Mouse (Mus musculus): ENCODE data around the gene Trmt13.
"Not testable (repeated sequence)": the region's sequence is repeated elsewhere in the genome, so short reads cannot be mapped to it uniquely, and the experiment has no call there.

Gene Trmt13

GRCm38 (mm10) chr3:116614295-116614892 is at the start of gene Trmt13:
Gene Trmt13 (minus strand): TSS chr3:116614587.
- no peak for DNase-seq

GRCm38 (mm10) chr3:116662463-116662863 is 48.1 kb upstream of the Trmt13 start, which contains the start of gene Mfsd14a:
Gene Mfsd14a (minus strand): TSS chr3:116662677.
- peak; percentile 99 for DNase-seq

- DNase-seq = peak in 1 of 2 experiments; percentile 47
These were observed 47.6 kb upstream of the Trmt13 start for GRCm38 (mm10) chr3:116661870-116662414.

- no peak for DNase-seq
These were observed 47.0 kb upstream of the Trmt13 start for GRCm38 (mm10) chr3:116661288-116661869.

DNA sequence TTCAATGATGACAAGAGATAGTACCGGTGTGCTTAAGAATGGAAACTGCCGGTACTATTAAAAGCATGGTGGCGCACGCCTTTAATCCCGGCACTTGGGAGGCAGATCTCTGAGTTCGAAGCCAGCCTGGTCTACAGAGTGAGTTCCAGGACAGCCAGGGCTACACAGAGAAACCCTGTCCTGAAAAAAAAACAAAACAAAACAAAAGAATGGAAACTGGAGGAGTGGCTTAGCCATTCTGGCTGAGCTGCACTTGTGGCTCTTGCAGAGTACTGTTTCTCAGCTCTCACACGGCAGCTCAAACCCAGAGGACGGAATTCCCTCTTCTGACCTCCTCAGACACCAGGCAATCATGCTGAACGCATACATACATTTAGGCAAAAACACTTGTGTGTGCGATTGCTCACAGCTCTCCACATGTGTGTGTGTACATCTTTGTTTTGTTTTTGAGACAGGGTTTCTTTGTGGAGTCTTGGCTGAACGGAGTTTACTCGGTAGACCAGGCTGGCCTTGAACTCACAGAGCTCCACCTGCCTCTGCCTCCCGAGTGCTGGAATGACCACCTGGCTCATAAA is 45.6 kb upstream of the Trmt13 start:
- no peak for DNase-seq

- DNase-seq = no peak
These were observed 44.7 kb upstream of the Trmt13 start for GRCm38 (mm10) chr3:116658928-116659565.

DNA sequence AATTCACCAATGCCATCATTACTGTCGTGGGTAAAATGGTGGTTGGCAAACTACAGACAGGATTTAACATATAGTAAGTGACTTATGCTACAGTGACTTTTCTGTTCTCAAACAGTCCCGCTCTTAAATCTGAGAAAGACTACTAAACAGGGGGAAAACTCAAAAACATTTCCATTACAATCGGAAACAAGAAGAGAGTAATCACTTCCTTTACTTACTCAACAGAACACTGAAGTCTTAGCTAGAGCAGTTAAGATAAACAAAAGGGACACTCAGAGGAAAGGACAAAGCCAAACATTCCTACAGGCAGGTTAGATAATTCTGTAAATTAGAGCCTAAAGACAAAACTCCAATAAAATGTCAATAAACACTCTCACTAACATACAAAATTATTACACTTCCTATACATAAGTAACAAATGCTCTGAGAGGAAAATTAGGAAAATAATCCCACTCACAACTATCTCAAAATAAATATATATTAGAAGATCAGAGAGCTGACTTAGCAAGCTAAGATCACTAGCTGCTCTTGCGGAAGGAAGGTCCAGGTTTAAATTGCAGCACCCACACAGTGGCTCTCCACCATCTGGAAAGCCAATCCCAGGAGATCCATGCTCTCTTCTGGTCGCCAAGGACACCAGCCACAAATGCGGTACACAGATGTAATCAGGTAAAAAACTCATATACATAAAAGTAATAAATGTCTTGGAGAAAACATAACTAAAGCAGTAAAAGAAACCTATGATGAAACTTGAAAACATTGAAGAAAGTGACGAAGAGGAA is 42.0 kb upstream of the Trmt13 start:
- no peak for DNase-seq

- DNase-seq = not testable (repeated sequence)
These were observed 39.7 kb upstream of the Trmt13 start for GRCm38 (mm10) chr3:116654051-116654450.

GRCm38 (mm10) chr3:116653278-116653945 is 39.0 kb upstream of the Trmt13 start:
- no peak for DNase-seq

DNA sequence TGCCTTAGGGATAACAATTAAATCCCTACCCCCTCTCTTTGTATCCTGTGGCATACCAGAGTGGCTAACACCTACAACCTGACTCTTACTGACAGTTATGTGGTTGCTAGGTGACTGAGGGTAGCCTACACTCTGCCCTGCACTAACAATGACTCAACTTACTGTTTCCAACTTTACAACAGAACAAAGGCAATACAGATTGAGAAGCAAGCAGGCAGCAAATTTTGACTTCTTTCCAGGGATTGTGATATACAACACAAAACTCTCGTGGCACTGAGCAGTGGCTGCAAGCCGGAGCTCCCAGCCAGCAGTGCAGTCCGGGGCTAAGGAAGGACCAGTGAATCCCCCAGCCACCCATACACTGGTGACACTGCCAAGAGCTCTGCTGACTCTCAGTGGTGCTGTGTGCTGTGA is 37.7 kb upstream of the Trmt13 start:
- no peak for DNase-seq

- DNase-seq = no peak
These were observed 36.3 kb upstream of the Trmt13 start for GRCm38 (mm10) chr3:116650698-116651097.

- DNase-seq = no peak
These were observed 34.4 kb upstream of the Trmt13 start for GRCm38 (mm10) chr3:116648805-116649204.

DNA sequence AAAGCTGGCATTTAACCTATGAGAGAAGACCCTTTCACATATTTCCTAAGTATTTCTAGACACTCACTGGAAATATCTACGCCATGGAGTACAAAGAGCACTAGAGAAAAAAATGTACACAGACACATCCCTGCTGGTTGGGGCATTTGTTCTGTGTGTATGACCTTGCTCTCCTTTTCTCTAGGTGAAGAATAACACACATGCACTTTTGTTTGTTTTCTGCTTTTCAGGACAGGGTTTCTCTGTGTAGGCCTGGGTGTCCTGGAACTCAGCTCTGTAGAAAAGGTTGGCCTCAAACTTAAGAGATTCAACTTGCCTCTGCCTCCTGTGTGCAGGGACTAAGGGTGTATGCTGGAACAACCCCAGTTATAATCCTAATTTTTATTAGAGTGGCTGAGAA is 32.0 kb upstream of the Trmt13 start:
- DNase-seq = no peak

DNA sequence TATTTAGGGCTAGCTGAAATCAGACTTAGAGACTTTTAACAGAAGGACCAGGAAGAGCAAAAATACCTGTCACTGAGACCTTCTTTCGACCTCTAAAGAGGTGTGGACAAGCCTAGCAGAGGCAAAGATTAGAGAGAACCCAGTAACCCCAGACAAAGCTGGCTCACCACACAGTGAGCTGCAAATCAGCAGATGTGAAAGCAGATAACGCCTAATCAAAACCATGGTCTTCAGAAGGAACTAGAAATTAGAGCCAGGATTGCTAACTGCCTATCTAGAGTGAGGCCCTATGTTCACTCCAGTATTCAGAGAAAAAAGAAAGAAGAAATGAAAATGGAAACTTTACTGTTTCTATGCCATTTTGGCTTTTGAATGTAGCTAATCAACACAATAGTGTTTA is 28.0 kb upstream of the Trmt13 start:
- no peak for DNase-seq

GRCm38 (mm10) chr3:116641811-116642371 is 27.5 kb upstream of the Trmt13 start:
- no peak for DNase-seq

DNA sequence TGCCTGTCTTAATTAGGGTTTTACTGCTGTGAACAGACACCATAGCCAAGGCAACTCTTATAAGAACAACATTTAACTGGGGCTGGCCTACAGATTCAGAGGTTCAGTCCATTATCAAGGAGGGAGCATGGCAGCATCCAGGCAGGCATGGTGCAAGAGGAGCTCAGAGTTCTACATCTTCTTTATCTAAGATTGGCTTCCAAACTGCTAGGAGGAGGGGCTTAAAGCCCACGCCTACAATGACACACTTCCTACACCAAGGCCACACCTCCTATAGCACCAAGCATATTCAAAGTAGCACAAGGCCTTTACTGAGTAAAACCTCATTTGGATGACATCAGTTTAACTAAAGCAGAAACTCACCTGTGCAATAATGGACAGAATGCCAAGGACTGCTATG is 25.6 kb upstream of the Trmt13 start:
- DNase-seq = no peak

GRCm38 (mm10) chr3:116638572-116638971 is 24.2 kb upstream of the Trmt13 start:
- no peak for DNase-seq

- no peak for DNase-seq
These were observed 23.5 kb upstream of the Trmt13 start for GRCm38 (mm10) chr3:116637693-116638476.

DNA sequence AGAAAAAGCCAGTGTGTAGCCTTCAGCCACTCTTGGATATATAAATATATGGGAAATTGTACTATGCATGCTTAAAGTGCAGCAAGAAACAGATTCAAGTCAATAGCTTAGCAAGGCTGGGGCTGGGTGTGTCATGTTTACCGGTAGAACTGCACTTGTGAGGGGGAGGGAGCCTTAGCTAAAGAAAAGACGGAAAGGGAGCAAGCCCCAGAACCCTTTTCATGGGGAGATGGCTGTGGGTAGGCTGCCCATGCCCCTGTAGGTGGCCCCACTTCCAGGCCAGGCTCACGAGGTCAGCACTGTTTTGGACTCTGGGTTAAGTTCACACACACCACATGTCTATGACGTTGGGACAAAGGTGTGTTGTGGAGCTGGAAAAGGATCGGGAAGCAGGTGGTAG is 21.4 kb upstream of the Trmt13 start:
- DNase-seq = no peak

GRCm38 (mm10) chr3:116634853-116635252 is 20.5 kb upstream of the Trmt13 start:
- no peak for DNase-seq

GRCm38 (mm10) chr3:116634091-116634490 is 19.7 kb upstream of the Trmt13 start:
- no peak for DNase-seq

All from cerebellum, adult 18-20 months (tissue).